Mouse (Mus musculus) lung, postnatal 25 days (tissue): Measurements from ENCODE around the gene Ap1s1.

Experiments used
- DNase-seq: peaks from one replicate; pipeline ENCODE4 v3.0.0; 2022; ENCODE audit warnings: low spot score

Ap1s1 gene

GRCm38 (mm10) chr5:137024318-137024717 lies 21.6 kb downstream of the Ap1s1 start:
- no peak for DNase-seq

- DNase-seq: no peak
Measured at GRCm38 (mm10) chr5:137015913-137016312, 30.0 kb downstream of the Ap1s1 start.

GRCm38 (mm10) chr5:137012401-137012950 lies 33.5 kb downstream of the Ap1s1 start:
- DNase-seq: no peak

- DNase-seq: peak; percentile 26
Measured at GRCm38 (mm10) chr5:137009988-137010387, 35.9 kb downstream of the Ap1s1 start.

- DNase-seq: no peak
Measured at GRCm38 (mm10) chr5:137007276-137007675, 38.7 kb downstream of the Ap1s1 start.

GRCm38 (mm10) chr5:137000612-137001011 lies 45.3 kb downstream of the Ap1s1 start:
- DNase-seq: no peak

- no peak for DNase-seq
Measured at GRCm38 (mm10) chr5:136999449-136999848, 46.5 kb downstream of the Ap1s1 start.

GRCm38 (mm10) chr5:136989801-136990200 lies 56.1 kb downstream of the Ap1s1 start:
- DNase-seq: no peak

- DNase-seq: no peak
Measured at GRCm38 (mm10) chr5:136988420-136988819, 57.5 kb downstream of the Ap1s1 start.

- no peak for DNase-seq
Measured at GRCm38 (mm10) chr5:136987934-136988271, 58.0 kb downstream of the Ap1s1 start, which contains the start of gene Znhit1. TSS of gene Znhit1 (minus strand) at chr5:136988021.

- DNase-seq: peak; percentile 79
Measured at GRCm38 (mm10) chr5:136987138-136987933, 58.6 kb downstream of the Ap1s1 start.

- DNase-seq: peak; percentile 98
Measured at GRCm38 (mm10) chr5:136986695-136987137, 59.2 kb downstream of the Ap1s1 start, which contains the start of gene Plod3. TSS of gene Plod3 (plus strand) at chr5:136987019.
